Mouse (Mus musculus) spleen, postnatal 14 days (tissue): Measurements from ENCODE around the gene Wwox.

Experiments used
- DNase-seq, 2 experiments: peaks; one replicate each; pipeline ENCODE4 v3.0.0; 2021 to 2022; ENCODE audit warnings: low spot score in 2 of 2

The Wwox gene

GRCm38 (mm10) chr8:115311003-115311402 is 871.5 kb downstream of the Wwox start:
- no peak for DNase-seq

GRCm38 (mm10) chr8:115312371-115312770 is 872.9 kb downstream of the Wwox start:
- no peak for DNase-seq

- DNase-seq, result no peak
Measured at GRCm38 (mm10) chr8:115322501-115322900, 883.0 kb downstream of the Wwox start.

- no peak for DNase-seq
Measured at GRCm38 (mm10) chr8:115330671-115331070, 891.2 kb downstream of the Wwox start.

GRCm38 (mm10) chr8:115333972-115334371 is 894.5 kb downstream of the Wwox start:
- DNase-seq, result no peak

- no peak for DNase-seq
Measured at GRCm38 (mm10) chr8:115336361-115336760, 896.9 kb downstream of the Wwox start.

- DNase-seq, result no peak
Measured at GRCm38 (mm10) chr8:115348704-115349103, 909.2 kb downstream of the Wwox start.

- no peak for DNase-seq
Measured at GRCm38 (mm10) chr8:115350707-115351106, 911.3 kb downstream of the Wwox start.

GRCm38 (mm10) chr8:115357663-115358335 is 918.3 kb downstream of the Wwox start:
- DNase-seq, result no peak

GRCm38 (mm10) chr8:115358481-115358880 is 919.0 kb downstream of the Wwox start:
- no peak for DNase-seq

- no peak for DNase-seq
Measured at GRCm38 (mm10) chr8:115359701-115360100, 920.2 kb downstream of the Wwox start.

GRCm38 (mm10) chr8:115362518-115362917 is 923.1 kb downstream of the Wwox start:
- DNase-seq, result no peak

- DNase-seq, result no peak
Measured at GRCm38 (mm10) chr8:115374957-115375356, 935.5 kb downstream of the Wwox start.

- no peak for DNase-seq
Measured at GRCm38 (mm10) chr8:115375361-115376047, 936.0 kb downstream of the Wwox start.

GRCm38 (mm10) chr8:115377321-115377720 is 937.9 kb downstream of the Wwox start:
- DNase-seq, result no peak

- DNase-seq, result no peak
Measured at GRCm38 (mm10) chr8:115380017-115380416, 940.6 kb downstream of the Wwox start.

GRCm38 (mm10) chr8:115390921-115391504 is 951.6 kb downstream of the Wwox start:
- no peak for DNase-seq

- DNase-seq, result no peak
Measured at GRCm38 (mm10) chr8:115395840-115396239, 956.4 kb downstream of the Wwox start.

- peak; percentile 12 to 44 for DNase-seq
Measured at GRCm38 (mm10) chr8:115397981-115398380, 958.5 kb downstream of the Wwox start.

GRCm38 (mm10) chr8:115400013-115400720 is 960.7 kb downstream of the Wwox start:
- no peak for DNase-seq
